Mouse (Mus musculus) MEL (cell line): ENCODE measurements around the gene Ablim1. TPM values are rescaled to one million over a fixed set of nuclear protein-coding genes. Genes with fewer than 3 reads are reported as not detected.

Experiments used
- DNase-seq: peaks from one replicate; pipeline ENCODE4 v3.0.0; 2011; ENCODE audit warnings: low read depth, low spot score
- H3K27ac ChIP-seq: 2 replicates; pipeline ENCODE4 v1.5.1; 2012; ENCODE audit warnings: low read depth, mild to moderate bottlenecking, control low read depth, low read length, moderate library complexity; ENCODE audit not compliant: control insufficient read depth
- H3K27me3 ChIP-seq, 2 experiments: fragments of 150-350 bp in 1 of 2; sonication (generic) in 1 of 2; 2 replicates each; pipeline ENCODE4 v1.6.1; 2012; ENCODE audit warnings: low read length in 2 of 2, mild to moderate bottlenecking in 2 of 2, improper control_type of control experiment in 1 of 2, moderate library complexity in 1 of 2; ENCODE audit not compliant: insufficient read depth in 2 of 2, control insufficient read depth in 1 of 2
- H3K36me3 ChIP-seq, 2 experiments: 2 replicates each; pipeline ENCODE4 v1.6.1; 2012 to 2014; ENCODE audit warnings: low read length in 2 of 2, improper control_type of control experiment in 1 of 2, inconsistent platforms in 1 of 2, mild to moderate bottlenecking in 1 of 2; ENCODE audit not compliant: insufficient read depth in 2 of 2, control insufficient read depth in 1 of 2
- H3K4me1 ChIP-seq, 2 experiments: fragments of 150-350 bp in 1 of 2; sonication (generic) in 1 of 2; 2 replicates each; pipeline ENCODE4 v1.6.1; 2012; ENCODE audit warnings: low read length in 2 of 2, improper control_type of control experiment in 1 of 2, mild to moderate bottlenecking in 1 of 2; ENCODE audit not compliant: insufficient read depth in 2 of 2, control insufficient read depth in 1 of 2
- H3K4me3 ChIP-seq, 2 experiments: fragments of 150-350 bp in 1 of 2; sonication (generic) in 1 of 2; 2 replicates each; pipeline ENCODE4 v1.5.1; 2012; ENCODE audit warnings: low read depth in 2 of 2, low read length in 2 of 2, mild to moderate bottlenecking in 2 of 2, moderate library complexity in 2 of 2, control low read depth in 1 of 2, improper control_type of control experiment in 1 of 2; ENCODE audit not compliant: control insufficient read depth in 1 of 2, insufficient read depth in 1 of 2
- H3K79me2 ChIP-seq: 2 replicates; pipeline ENCODE4 v1.6.1; 2012; ENCODE audit warnings: mild to moderate bottlenecking, low read length, moderate library complexity; ENCODE audit not compliant: control insufficient read depth, poor library complexity, insufficient read depth
- H3K9ac ChIP-seq: 2 replicates; pipeline ENCODE4 v1.6.1; 2012; ENCODE audit warnings: low read depth, mild to moderate bottlenecking, control low read depth, low read length, moderate library complexity; ENCODE audit not compliant: control insufficient read depth, poor library complexity, severe bottlenecking
- H3K9me3 ChIP-seq: fragments of 150-350 bp; sonication (generic); replicated peaks from 2 replicates; pipeline ENCODE4 v1.6.1; 2012; ENCODE audit warnings: mild to moderate bottlenecking, low read length, improper control_type of control experiment, moderate library complexity; ENCODE audit not compliant: insufficient read depth
- BHLHE40 ChIP-seq: IDR thresholded peaks from 2 replicates; pipeline ENCODE4 v1.6.1; 2012; ENCODE audit warnings: low read depth, mild to moderate bottlenecking, inconsistent platforms, low read length, improper control_type of control experiment, borderline replicate concordance
- CHD2 ChIP-seq: IDR thresholded peaks from 2 replicates; pipeline ENCODE4 v1.6.1; 2011; ENCODE audit warnings: low read length, improper control_type of control experiment
- CTCF ChIP-seq, 3 experiments: IDR thresholded peaks in 2 of 3; conservative IDR thresholded peaks in 1 of 3; 2 replicates each; pipeline ENCODE4 v1.5.1; 2011 to 2012; ENCODE audit warnings: low read length in 3 of 3, low read depth in 2 of 3, mild to moderate bottlenecking in 2 of 3, improper control_type of control experiment in 1 of 3, inconsistent platforms in 1 of 3, mixed read lengths in 1 of 3, moderate library complexity in 1 of 3; ENCODE audit not compliant: control insufficient read depth in 1 of 3, insufficient read depth in 1 of 3, poor library complexity in 1 of 3, severe bottlenecking in 1 of 3
- E2F4 ChIP-seq: IDR thresholded peaks from 2 replicates; pipeline ENCODE4 v1.6.1; 2011; ENCODE audit warnings: low read depth, low read length, improper control_type of control experiment, borderline replicate concordance
- ETS1 ChIP-seq: IDR thresholded peaks from 2 replicates; pipeline ENCODE4 v1.6.1; 2012; ENCODE audit warnings: low read depth, mild to moderate bottlenecking, inconsistent platforms, low read length, improper control_type of control experiment, moderate library complexity
- GATA1 ChIP-seq: IDR thresholded peaks from 2 replicates; pipeline ENCODE4 v1.6.1; 2011; ENCODE audit warnings: low read depth, low read length, improper control_type of control experiment
- HCFC1 ChIP-seq: IDR thresholded peaks from 2 replicates; pipeline ENCODE4 v1.6.1; 2012; ENCODE audit warnings: low read depth, mild to moderate bottlenecking, inconsistent platforms, low read length, improper control_type of control experiment, moderate library complexity
- JUND ChIP-seq: IDR thresholded peaks from 2 replicates; pipeline ENCODE4 v1.6.1; 2011; ENCODE audit warnings: low read depth, mild to moderate bottlenecking, improper control_type of control experiment, low read length
- KAT2A ChIP-seq: conservative IDR thresholded peaks from 2 replicates; pipeline ENCODE4 v1.6.1; 2012; ENCODE audit warnings: low read depth, low read length, improper control_type of control experiment, inconsistent platforms
- MAFK ChIP-seq: IDR thresholded peaks from 2 replicates; pipeline ENCODE4 v1.6.1; 2011; ENCODE audit warnings: low read depth, mild to moderate bottlenecking, low read length, improper control_type of control experiment, borderline replicate concordance
- MAX ChIP-seq: IDR thresholded peaks from 2 replicates; pipeline ENCODE4 v1.6.1; 2011; ENCODE audit warnings: low read length, improper control_type of control experiment
- MAZ ChIP-seq: IDR thresholded peaks from 2 replicates; pipeline ENCODE4 v1.6.1; 2012; ENCODE audit warnings: low read depth, mild to moderate bottlenecking, inconsistent platforms, low read length, improper control_type of control experiment
- MEF2A ChIP-seq: IDR thresholded peaks from 2 replicates; pipeline ENCODE4 v1.6.1; 2014; ENCODE audit warnings: low read depth, mild to moderate bottlenecking, inconsistent platforms, low read length, improper control_type of control experiment; ENCODE audit not compliant: poor library complexity, insufficient replicate concordance, severe bottlenecking; ENCODE audit errors: extremely low read depth
- MXI1 ChIP-seq: IDR thresholded peaks from 2 replicates; pipeline ENCODE4 v1.6.1; 2011; ENCODE audit warnings: mild to moderate bottlenecking, low read depth, low read length, improper control_type of control experiment
- MYB ChIP-seq: IDR thresholded peaks from 2 replicates; pipeline ENCODE4 v1.6.1; 2011; ENCODE audit warnings: mild to moderate bottlenecking, low read depth, low read length, improper control_type of control experiment
- POLR2A ChIP-seq, 2 experiments: IDR thresholded peaks; 2 replicates each; pipeline ENCODE4 v1.6.1; 2011 to 2012; ENCODE audit warnings: low read length in 2 of 2, mild to moderate bottlenecking in 2 of 2, control low read depth in 1 of 2, improper control_type of control experiment in 1 of 2, low read depth in 1 of 2, moderate library complexity in 1 of 2; ENCODE audit not compliant: control insufficient read depth in 1 of 2, insufficient read depth in 1 of 2, poor library complexity in 1 of 2
- POLR2AphosphoS5 ChIP-seq: IDR thresholded peaks from 2 replicates; pipeline ENCODE4 v1.6.1; 2012; ENCODE audit warnings: low read depth, borderline replicate concordance, mild to moderate bottlenecking, inconsistent platforms, low read length, moderate library complexity, mixed read lengths
- RAD21 ChIP-seq: IDR thresholded peaks from 2 replicates; pipeline ENCODE4 v1.6.1; 2011; ENCODE audit warnings: mild to moderate bottlenecking, low read depth, low read length, improper control_type of control experiment
- RCOR1 ChIP-seq: IDR thresholded peaks from 2 replicates; pipeline ENCODE4 v1.6.1; 2012; ENCODE audit warnings: low read depth, mild to moderate bottlenecking, inconsistent platforms, low read length, improper control_type of control experiment
- SMC3 ChIP-seq: IDR thresholded peaks from 2 replicates; pipeline ENCODE4 v1.6.1; 2011; ENCODE audit warnings: low read depth, low read length, improper control_type of control experiment
- TCF12 ChIP-seq: IDR thresholded peaks from 2 replicates; pipeline ENCODE4 v1.6.1; 2014; ENCODE audit warnings: low read depth, mild to moderate bottlenecking, inconsistent platforms, low read length, improper control_type of control experiment, moderate library complexity
- UBTF ChIP-seq: IDR thresholded peaks from 2 replicates; pipeline ENCODE4 v1.6.1; 2012; ENCODE audit warnings: low read depth, mild to moderate bottlenecking, inconsistent platforms, low read length, improper control_type of control experiment, moderate library complexity, borderline replicate concordance; ENCODE audit not compliant: insufficient read depth
- USF1 ChIP-seq: IDR thresholded peaks from 2 replicates; pipeline ENCODE4 v1.6.1; 2014; ENCODE audit warnings: low read depth, mild to moderate bottlenecking, inconsistent platforms, low read length, improper control_type of control experiment, moderate library complexity
- USF2 ChIP-seq, 2 experiments: IDR thresholded peaks; 2 replicates each; pipeline ENCODE4 v1.6.1; 2011 to 2012; ENCODE audit warnings: improper control_type of control experiment in 2 of 2, low read length in 2 of 2, borderline replicate concordance in 1 of 2, inconsistent platforms in 1 of 2, low read depth in 1 of 2, mild to moderate bottlenecking in 1 of 2; ENCODE audit not compliant: insufficient read depth in 1 of 2
- ZMIZ1 ChIP-seq: IDR thresholded peaks from 2 replicates; pipeline ENCODE4 v1.6.1; 2012; ENCODE audit warnings: low read depth, mild to moderate bottlenecking, inconsistent platforms, low read length, improper control_type of control experiment, moderate library complexity
- ZNF384 ChIP-seq: IDR thresholded peaks from 2 replicates; pipeline ENCODE4 v1.6.1; 2012; ENCODE audit warnings: low read depth, mild to moderate bottlenecking, inconsistent platforms, low read length, improper control_type of control experiment
- polyA plus RNA-seq, 2 experiments: library from polyadenylated mRNA; stranded (reverse) in 1 of 2; unstranded in 1 of 2; fragments of >175 nt in 1 of 2; fragments of >200 nt in 1 of 2; gene quantifications; 2 replicates each; pipeline versions ENCODE4 v1.2.1 to v1.2.4; 2012; ENCODE audit warnings: low replicate concordance in 2 of 2, low read depth in 1 of 2; ENCODE audit not compliant: insufficient read length in 2 of 2, insufficient read depth in 1 of 2, missing spikeins in 1 of 2
- total RNA-seq: library from RNA; depleted of rRNA; stranded (reverse); fragments of 300-350 nt; gene quantifications from 2 replicates; pipeline ENCODE4 v1.2.3, GENCODE M21; 2012

Gene Ablim1
- total and polyA plus RNA-seq, 3 experiments = not detected

DNA sequence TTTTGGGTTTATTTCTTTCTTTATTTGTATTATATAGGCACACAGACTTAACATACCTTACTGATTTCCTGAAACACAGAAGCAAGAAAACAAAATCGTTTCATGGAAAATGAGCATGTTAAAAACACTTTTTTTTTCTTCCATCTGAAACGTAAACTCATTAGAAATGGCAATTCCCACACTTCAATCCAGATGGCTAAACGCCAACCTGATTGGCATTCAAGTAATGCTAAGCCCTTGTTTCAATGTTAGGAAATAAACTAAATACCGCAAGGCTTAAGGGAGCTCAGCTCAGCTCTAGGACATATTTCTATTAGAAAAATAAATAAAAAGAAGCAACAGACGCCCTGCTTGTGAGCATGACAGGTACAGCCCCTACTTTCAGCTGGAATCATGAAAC is 32.1 kb downstream of the Ablim1 start:
- TF ChIP-seq CHD2 (no peak), RAD21 (no peak), POLR2AphosphoS5 (no peak), BHLHE40 (no peak), USF2 (IDR thresholded peaks at IDR 0.05; ENCODE audit: borderline replicate concordance in 1 of 2, insufficient read depth in 1 of 2, low read depth in 1 of 2, low read length in 2 of 2) (no peak), ZNF384 (no peak), RCOR1 (no peak), MYB (no peak), GATA1 (no peak), MAFK (no peak), MAX (no peak), USF1 (no peak), ZMIZ1 (no peak), MAZ (no peak), SMC3 (no peak), MXI1 (no peak), E2F4 (no peak), ETS1 (no peak), TCF12 (no peak)
- TF ChIP-seq, all 39 proteins: peak for 0
- Histone ChIP-seq H3K36me3 (no peaks in the 10 kb centered on the region), H3K4me1 (no peaks in the 10 kb centered on the region), H3K27ac (no peak overlapping the region), H3K27me3 (peaks cover 13 to 18% of the 10 kb centered on the region in 2 experiments), H3K9ac (no peak overlapping the region), H3K9me3 (no peaks in the 10 kb centered on the region), H3K4me3 (no peak overlapping the region), H3K79me2 (no peaks in the 10 kb centered on the region)
- no peak for DNase-seq

DNA sequence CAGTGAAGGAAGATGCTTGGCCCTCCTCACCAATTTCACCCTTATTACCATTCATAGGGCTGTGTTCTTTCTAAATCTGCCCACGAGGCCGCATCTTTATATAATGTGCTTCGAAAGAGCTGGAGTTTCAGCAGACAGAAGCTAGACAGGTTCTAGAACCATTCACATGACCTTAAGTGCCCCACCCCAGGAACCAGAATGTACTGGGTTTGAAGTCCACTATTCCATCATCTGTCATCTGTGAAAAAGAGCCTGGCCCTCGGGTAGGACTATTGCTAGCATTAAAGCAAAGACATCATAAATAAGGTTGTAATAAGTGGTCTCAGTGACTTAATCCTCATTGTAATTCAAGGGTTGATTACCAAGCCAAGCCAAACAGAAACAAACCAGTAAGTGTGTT is 35.1 kb downstream of the Ablim1 start:
- no peak for DNase-seq
- no peaks in the 10 kb centered on the region for H3K79me2 ChIP-seq
- no peak for TF ChIP-seq KAT2A
- TF ChIP-seq MAX = no peak
- TF ChIP-seq CTCF (IDR thresholded peaks at IDR 0.05 in 2 of 3, conservative IDR thresholded peaks at IDR 0.05 in 1 of 3; ENCODE audit: control insufficient read depth in 1 of 3, insufficient read depth in 1 of 3, low read depth in 2 of 3, low read length in 3 of 3, poor library complexity in 1 of 3, severe bottlenecking in 1 of 3) = no peak
- no peak for TF ChIP-seq POLR2A (IDR thresholded peaks at IDR 0.05; ENCODE audit: control insufficient read depth in 1 of 2, insufficient read depth in 1 of 2, low read depth in 1 of 2, low read length in 2 of 2, poor library complexity in 1 of 2)
- no peak for TF ChIP-seq RCOR1
- no peak for TF ChIP-seq UBTF
- TF ChIP-seq HCFC1 = no peak
- no peak for TF ChIP-seq JUND
- no peak for TF ChIP-seq MAZ
- TF ChIP-seq USF2 (IDR thresholded peaks at IDR 0.05; ENCODE audit: borderline replicate concordance in 1 of 2, insufficient read depth in 1 of 2, low read depth in 1 of 2, low read length in 2 of 2) = no peak
- no peak for TF ChIP-seq MEF2A
- no peak for TF ChIP-seq ETS1
- no peak for TF ChIP-seq CHD2
- no peak overlapping the region for H3K4me3 ChIP-seq
- no peak overlapping the region for H3K9ac ChIP-seq
- peaks cover 11 to 12% of the 10 kb centered on the region in 2 experiments for H3K27me3 ChIP-seq
- no peaks in the 10 kb centered on the region for H3K4me1 ChIP-seq
- no peak overlapping the region for H3K27ac ChIP-seq
- H3K36me3 ChIP-seq = no peaks in the 10 kb centered on the region
- H3K9me3 ChIP-seq = no peaks in the 10 kb centered on the region
